Mouse (Mus musculus): ENCODE data around the gene Rd3.

DNA sequence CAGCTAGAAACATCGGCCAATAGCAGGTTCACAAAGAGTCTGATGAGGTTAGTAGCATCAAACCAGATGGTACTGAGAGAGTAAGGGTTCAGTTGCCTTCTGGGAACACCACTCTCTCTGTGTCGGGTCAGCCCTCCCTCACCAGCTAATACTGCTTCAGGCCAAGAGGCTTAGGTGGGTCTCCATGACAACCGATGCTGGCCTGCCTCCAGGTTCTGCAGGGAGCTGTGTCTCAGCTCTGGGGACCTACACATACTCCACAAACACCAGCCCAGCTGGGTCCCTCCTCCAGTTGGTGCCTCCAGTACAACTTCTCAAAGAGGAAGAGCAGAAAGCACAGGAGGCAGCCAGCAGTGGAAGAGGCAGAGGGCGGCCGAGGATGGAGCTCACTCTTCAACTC is at the start of gene Rd3:
- TF ChIP-seq KAT2A (IDR thresholded peaks at IDR 0.05; ENCODE audit: insufficient replicate concordance, low read length) (no peak), SMC3 (IDR thresholded peaks at IDR 0.05; ENCODE audit: low read depth, low read length) (no peak), EP300 (IDR thresholded peaks at IDR 0.05; ENCODE audit: low read length) (no peak), ZC3H11A (IDR thresholded peaks at IDR 0.05; ENCODE audit: low read depth, low read length) (no peak), CTCF (conservative IDR thresholded peaks at IDR 0.05 in 1 of 2, IDR thresholded peaks at IDR 0.05 in 1 of 2; ENCODE audit: low read depth in 2 of 2, low read length in 2 of 2) (no peak), MXI1 (IDR thresholded peaks at IDR 0.05; ENCODE audit: low read depth, low read length) (no peak)

Measured in CH12.LX (cell line).